Mouse (Mus musculus) megakaryocyte, embryonic 14.5 days (primary cell): ENCODE results near the gene Rtp3. TPM values are rescaled to one million over a fixed set of nuclear protein-coding genes. Genes with fewer than 3 reads are reported as not detected.

Source experiments
- H3K27me3 ChIP-seq: replicated peaks from 2 replicates; pipeline ENCODE3; 2012; ENCODE audit warnings: inconsistent platforms
- H3K36me3 ChIP-seq: replicated peaks from 2 replicates; pipeline ENCODE3; 2012; ENCODE audit warnings: low read length, inconsistent platforms, mixed read lengths
- H3K4me1 ChIP-seq: 2 replicates; pipeline ENCODE4 v1.6.1; 2012; ENCODE audit warnings: inconsistent platforms
- H3K4me3 ChIP-seq: replicated peaks from 2 replicates; pipeline ENCODE3; 2012; ENCODE audit warnings: moderate library complexity, mild to moderate bottlenecking, inconsistent platforms
- H3K9me3 ChIP-seq: 2 replicates; pipeline ENCODE4 v1.6.1; 2012; ENCODE audit warnings: inconsistent platforms
- FLI1 ChIP-seq: IDR thresholded peaks from 2 replicates; pipeline ENCODE4 v1.6.1; 2012; ENCODE audit warnings: low read length, inconsistent platforms, mixed read lengths
- GATA1 ChIP-seq: IDR thresholded peaks from 3 replicates; pipeline ENCODE4 v1.6.1; 2012; ENCODE audit warnings: mixed read lengths, low read length, inconsistent platforms, borderline replicate concordance
- polyA plus RNA-seq: library from polyadenylated mRNA; stranded (reverse); fragments of >175 nt; gene quantifications from 2 replicates; pipeline ENCODE4 v1.2.3, GENCODE M21; 2012; ENCODE audit warnings: low replicate concordance; ENCODE audit not compliant: insufficient read depth

Rtp3 gene
- polyA plus RNA-seq, 1 experiment = not detected

DNA sequence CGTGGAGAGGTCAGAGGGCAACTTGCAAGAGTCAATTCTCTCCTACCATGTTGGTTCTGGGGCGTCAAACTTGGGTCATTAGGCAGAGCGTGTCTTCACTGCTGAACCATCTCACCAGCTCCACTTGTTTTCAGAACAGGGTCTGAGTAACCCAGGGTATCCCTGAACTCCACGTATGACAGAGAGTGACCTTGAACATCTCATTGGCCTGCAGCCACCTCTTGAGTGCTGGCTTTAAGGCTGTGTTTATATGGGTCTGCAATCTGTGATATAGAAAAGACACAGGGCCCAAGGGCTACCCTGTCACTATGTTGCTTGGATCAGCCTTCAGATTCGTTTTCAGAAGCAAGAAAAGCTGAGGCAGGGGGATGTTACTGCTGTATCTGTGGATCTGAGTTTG, 30.7 kb downstream of the Rtp3 start:
- TF ChIP-seq FLI1 = no peak
- TF ChIP-seq GATA1 = no peak
- no peaks in the 10 kb centered on the region for H3K36me3 ChIP-seq
- no peak overlapping the region for H3K4me3 ChIP-seq
- H3K27me3 ChIP-seq = peaks cover 29% of the 10 kb centered on the region
- no peaks in the 10 kb centered on the region for H3K9me3 ChIP-seq
- H3K4me1 ChIP-seq = peaks cover 9% of the 10 kb centered on the region

DNA sequence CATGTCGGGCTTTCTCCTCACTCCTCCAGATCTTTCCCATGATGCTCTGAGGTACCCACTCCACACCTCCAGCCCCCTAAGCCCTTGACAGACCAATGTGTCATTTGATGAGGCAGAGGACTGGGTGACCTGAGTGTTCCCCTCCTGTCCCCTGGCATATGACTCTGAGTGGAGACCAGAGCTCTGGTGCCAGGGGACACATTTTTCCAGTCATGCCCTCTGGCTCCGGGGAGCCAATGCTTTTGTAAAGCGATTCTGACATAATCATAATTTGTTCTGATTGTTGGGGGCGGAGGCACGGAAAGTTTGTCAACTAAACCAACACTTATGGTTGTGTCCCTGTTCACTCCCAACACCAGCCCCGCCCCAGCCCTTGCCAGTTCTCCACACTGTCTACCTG, 34.4 kb downstream of the Rtp3 start:
- peaks cover 44% of the 10 kb centered on the region for H3K4me1 ChIP-seq
- H3K9me3 ChIP-seq = no peaks in the 10 kb centered on the region
- H3K4me3 ChIP-seq = no peak overlapping the region
- no peaks in the 10 kb centered on the region for H3K36me3 ChIP-seq
- TF ChIP-seq FLI1 (no peak), GATA1 (no peak)
- H3K27me3 ChIP-seq = peaks cover 44% of the 10 kb centered on the region

DNA sequence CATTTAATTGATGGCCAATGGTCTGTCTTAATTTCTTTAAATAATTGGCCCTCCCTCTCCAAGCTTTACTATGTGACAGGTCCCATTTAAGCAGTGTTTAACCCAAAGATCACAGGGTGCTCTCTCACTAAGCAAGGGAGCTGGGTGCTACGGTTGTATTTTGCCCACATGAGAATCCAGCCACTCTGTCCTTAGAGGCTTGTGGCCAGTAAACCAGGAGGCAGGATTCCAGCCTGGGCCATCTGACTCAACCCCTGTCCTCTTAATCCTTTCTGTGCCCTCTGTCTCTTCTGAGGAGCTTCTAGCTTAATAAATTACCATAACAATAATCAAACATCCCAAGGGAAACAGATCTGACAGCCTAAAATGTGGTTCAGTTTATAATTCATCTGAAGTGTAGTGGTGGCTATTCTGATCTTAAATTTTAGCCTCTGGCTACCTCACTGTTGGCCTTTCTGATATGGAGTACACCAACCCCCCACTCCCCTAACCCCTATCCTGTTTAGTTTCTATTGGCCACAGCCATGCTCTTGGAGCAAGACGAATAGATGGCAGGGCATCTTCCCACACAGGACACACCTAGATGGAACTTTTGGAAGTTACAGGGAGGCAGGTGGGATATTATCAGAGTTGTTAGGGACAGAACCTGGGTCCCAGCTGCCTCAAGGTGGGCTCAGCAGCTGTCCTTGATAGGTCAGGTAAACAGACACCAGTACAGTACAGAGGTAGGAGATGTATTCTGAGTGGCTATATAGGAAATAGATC, 35.5 kb downstream of the Rtp3 start:
- H3K36me3 ChIP-seq = no peaks in the 10 kb centered on the region
- no peak for TF ChIP-seq GATA1
- no peak for TF ChIP-seq FLI1
- no peak overlapping the region for H3K4me3 ChIP-seq
- H3K9me3 ChIP-seq = 0 out of 2 replicates have a peak, but pooled peaks cover 2% of the 10 kb centered on the region
- H3K4me1 ChIP-seq = peaks cover 39% of the 10 kb centered on the region
- peaks cover 40% of the 10 kb centered on the region for H3K27me3 ChIP-seq

DNA sequence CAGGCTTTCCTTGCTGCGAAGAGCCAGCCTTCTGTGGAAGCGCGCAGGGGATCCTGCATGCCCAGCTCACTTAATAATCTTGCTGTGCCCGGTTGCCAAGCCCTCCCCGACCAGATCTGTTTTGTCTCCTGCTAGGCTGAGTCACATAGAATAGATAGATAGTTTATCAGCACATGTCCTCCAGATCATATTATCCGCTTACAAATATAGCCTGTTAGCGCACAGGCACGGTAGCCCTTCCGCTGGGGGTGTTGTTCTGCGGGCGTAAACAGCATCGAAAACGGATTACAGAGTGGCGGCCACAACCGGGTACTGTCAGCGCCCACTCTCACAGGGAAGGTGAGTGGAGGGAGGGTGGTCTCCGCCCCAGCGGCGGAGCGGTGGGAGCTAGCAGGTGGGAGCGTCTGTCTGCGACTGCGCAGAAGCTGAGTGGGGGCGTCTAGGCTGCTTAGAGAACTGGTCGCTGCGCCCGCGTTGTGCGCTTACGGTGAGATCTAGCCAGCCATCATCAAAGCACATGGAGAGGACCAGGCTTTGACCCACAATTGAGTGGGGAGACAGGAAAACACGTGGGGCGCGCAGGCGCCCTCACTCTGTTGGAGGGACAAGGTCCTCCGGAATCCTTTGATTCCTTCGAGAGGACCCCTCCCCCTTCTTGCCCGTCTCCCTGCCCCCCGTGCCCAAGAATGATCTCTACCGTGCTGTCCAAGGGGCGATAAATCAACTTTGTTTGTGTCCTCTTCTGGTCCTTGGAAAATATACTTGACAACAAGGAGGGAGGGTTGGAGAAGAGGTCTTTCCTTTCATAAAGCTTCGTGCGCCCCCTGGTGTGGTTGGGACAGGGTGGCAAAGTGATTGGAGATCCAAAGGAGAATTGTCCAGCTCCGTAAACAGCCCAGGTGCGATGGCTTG, 36.6 kb downstream of the Rtp3 start:
- Histone ChIP-seq H3K9me3 (0 out of 2 replicates have a peak, but pooled peaks cover 2% of the 10 kb centered on the region), H3K27me3 (peaks cover 40% of the 10 kb centered on the region), H3K4me1 (peaks cover 46% of the 10 kb centered on the region), H3K36me3 (no peaks in the 10 kb centered on the region), H3K4me3 (peak overlapping the region; percentile 91)
- TF ChIP-seq GATA1 (no peak), FLI1 (no peak)

DNA sequence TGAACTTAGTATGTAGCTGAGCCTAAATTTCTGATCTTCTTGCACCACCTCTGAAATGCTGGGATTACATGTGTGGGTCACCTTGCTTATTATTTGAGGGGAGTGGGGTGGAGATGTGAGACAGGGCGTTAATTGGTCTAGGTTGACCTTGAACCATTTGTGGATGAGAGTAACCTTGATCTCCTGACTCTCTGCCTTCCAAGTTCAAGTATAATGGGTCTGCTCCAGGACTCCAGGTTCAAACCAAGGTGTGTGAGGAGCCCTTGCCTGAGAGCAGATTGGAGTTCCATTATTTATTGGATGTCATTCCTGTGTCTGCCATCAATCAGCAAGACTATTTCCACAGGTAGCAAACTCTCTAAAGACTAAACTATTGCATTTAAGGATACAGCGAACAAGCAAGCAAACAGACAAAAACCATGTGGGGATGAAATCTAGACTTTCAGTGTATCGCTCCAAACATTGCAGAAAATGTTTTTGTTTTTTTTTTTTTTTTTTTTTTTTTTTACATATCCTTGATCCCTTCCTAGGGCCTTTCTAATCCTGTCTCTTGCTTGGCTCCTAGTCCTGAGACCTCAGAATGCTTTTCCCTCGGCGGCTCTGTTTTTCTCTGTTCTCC, 37.3 kb downstream of the Rtp3 start:
- Histone ChIP-seq H3K36me3 (no peaks in the 10 kb centered on the region), H3K4me1 (peaks cover 50% of the 10 kb centered on the region), H3K9me3 (0 out of 2 replicates have a peak, but pooled peaks cover 2% of the 10 kb centered on the region), H3K27me3 (peaks cover 35% of the 10 kb centered on the region), H3K4me3 (peak overlapping the region; percentile 91)
- TF ChIP-seq FLI1 (no peak), GATA1 (no peak)

DNA sequence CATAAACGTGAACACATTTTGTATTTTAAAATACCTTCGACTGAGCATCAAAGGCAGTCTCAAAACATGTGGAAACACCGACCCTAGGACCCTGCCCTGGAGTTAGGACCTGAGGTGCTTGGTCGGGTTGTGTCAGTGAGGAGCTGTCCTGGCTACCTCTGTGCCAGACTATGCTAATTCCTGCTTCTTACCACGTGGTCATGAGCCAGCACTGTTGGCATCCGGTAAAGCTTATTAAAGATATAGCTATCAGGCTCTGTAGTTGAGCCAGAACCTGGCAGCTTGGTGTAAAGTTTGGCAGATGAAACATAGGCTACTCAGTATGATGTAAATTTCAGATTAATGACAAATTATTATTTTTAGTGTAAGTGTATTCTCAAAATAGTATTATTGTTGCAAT, 38.0 kb downstream of the Rtp3 start:
- Histone ChIP-seq H3K4me1 (peaks cover 54% of the 10 kb centered on the region), H3K27me3 (peaks cover 37% of the 10 kb centered on the region), H3K36me3 (no peaks in the 10 kb centered on the region), H3K4me3 (no peak overlapping the region), H3K9me3 (0 out of 2 replicates have a peak, but pooled peaks cover 2% of the 10 kb centered on the region)
- TF ChIP-seq GATA1 (no peak), FLI1 (no peak)

DNA sequence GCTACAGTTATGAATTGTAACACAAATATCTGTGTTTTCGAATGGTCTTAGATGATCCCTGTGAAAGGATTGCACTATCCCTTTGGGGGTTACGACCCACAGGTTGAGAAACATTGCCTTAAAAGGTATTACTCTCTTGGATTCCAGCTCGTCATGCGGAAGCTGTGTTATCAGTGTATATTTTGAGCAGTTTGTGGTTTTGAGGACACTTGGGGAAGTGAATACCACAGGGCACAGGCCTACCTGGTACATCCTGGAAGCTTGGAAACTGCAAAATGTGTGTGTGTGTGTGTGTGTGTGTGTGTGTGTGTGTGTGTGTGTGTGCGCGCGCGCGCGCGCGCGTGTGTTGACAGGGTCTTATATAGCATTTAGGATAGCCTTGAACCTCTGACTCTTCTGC, 38.5 kb downstream of the Rtp3 start:
- peaks cover 42% of the 10 kb centered on the region for H3K27me3 ChIP-seq
- TF ChIP-seq FLI1 (no peak), GATA1 (no peak)

DNA sequence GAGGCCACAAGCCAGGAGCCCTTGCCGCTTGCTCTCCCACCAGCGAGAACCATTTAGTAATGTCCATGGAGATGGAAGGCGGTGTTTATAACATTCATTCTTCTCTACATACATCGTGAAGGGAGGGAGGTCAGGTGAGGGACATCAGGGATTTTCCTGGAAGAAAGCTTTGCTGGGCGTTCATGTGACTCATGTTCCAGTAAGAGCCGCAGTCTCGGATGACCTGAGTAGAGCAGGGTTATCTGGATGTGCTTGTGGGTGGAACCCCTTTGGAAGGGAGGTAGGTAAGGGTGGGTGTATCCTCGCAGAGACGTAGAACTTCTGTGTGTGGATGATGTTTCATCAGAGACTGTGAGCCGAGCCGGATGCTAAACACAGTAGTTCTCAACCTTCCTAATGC, 39.0 kb downstream of the Rtp3 start, which contains the start of gene Lrrc2:
Lrrc2 (plus strand) TSS at position 149 of the 400 bp plus-strand sequence.
- Histone ChIP-seq H3K27me3 (peaks cover 47% of the 10 kb centered on the region), H3K4me3 (peak within 1 kb of the TSS; percentile 16), H3K36me3 (no peaks in the 10 kb centered on the region), H3K9me3 (0 out of 2 replicates have a peak, but pooled peaks cover 2% of the 10 kb centered on the region), H3K4me1 (peaks cover 54% of the 10 kb centered on the region)
- TF ChIP-seq GATA1 = no peak
- TF ChIP-seq FLI1 = no peak

More for the DNA sequence above, 38.5 kb downstream of the Rtp3 start:
- Histone ChIP-seq H3K4me3 (peak overlapping the region; percentile 16), H3K9me3 (0 out of 2 replicates have a peak, but pooled peaks cover 2% of the 10 kb centered on the region), H3K36me3 (no peaks in the 10 kb centered on the region), H3K4me1 (peaks cover 54% of the 10 kb centered on the region)

DNA sequence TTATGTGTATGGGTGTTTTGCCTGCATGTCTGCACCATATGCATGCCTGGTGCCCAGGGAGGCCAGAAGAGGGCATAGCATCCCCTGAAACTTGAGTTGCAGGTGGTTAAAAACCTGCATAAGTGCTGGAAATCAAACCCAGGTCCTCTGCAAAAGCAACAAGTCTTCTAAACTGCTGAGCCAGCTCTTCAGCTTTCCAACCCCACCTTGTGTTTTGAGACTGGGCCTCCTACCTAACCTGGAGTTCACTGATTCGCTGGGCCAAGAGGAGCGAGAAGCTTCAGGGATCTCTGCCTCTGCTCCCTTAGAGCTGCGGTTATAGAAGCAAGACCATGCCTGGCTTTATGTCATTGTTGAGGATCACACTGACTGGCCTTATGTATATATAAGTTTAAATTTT, 40.3 kb downstream of the Rtp3 start:
- Histone ChIP-seq H3K27me3 (peaks cover 41% of the 10 kb centered on the region), H3K9me3 (0 out of 2 replicates have a peak, but pooled peaks cover 2% of the 10 kb centered on the region), H3K4me3 (no peak overlapping the region), H3K36me3 (no peaks in the 10 kb centered on the region), H3K4me1 (peaks cover 54% of the 10 kb centered on the region)
- TF ChIP-seq FLI1 (no peak), GATA1 (no peak)
